Mouse (Mus musculus) right cerebral cortex, postnatal 14 days (tissue): ENCODE measurements at regions not wholly inside any gene's neighbourhood (a gene's known extent, or its start where the extent isn't known, plus 50 kb on each side); places are given as distances from the start of the nearest gene placed in this dataset.

Source experiments
- DNase-seq: peaks from one replicate; pipeline ENCODE4 v3.0.0; 2022

- DNase-seq, result no peak
These were observed 151.9 kb upstream of the Zmiz1 start for GRCm38 (mm10) chr14:25306961-25307654.

GRCm38 (mm10) chr14:25308051-25308450 is 150.9 kb upstream of the Zmiz1 start:
- DNase-seq, result no peak

- DNase-seq, result no peak
These were observed 148.3 kb upstream of the Zmiz1 start for GRCm38 (mm10) chr14:25310671-25311151.

- DNase-seq, result no peak
These were observed 147.5 kb upstream of the Zmiz1 start for GRCm38 (mm10) chr14:25311475-25311874.

- no peak for DNase-seq
These were observed 146.8 kb upstream of the Zmiz1 start for GRCm38 (mm10) chr14:25312135-25312534.

- DNase-seq, result peak; percentile 18
These were observed 146.1 kb upstream of the Zmiz1 start for GRCm38 (mm10) chr14:25312814-25313426.

GRCm38 (mm10) chr14:25313693-25314240 is 145.2 kb upstream of the Zmiz1 start:
- no peak for DNase-seq

- no peak for DNase-seq
These were observed 142.5 kb upstream of the Zmiz1 start for GRCm38 (mm10) chr14:25316491-25316890.

- peak; percentile 88 for DNase-seq
These were observed 141.1 kb upstream of the Zmiz1 start for GRCm38 (mm10) chr14:25317680-25318471.

GRCm38 (mm10) chr14:25318909-25319308 is 140.1 kb upstream of the Zmiz1 start:
- DNase-seq, result no peak

GRCm38 (mm10) chr14:25320141-25320540 is 138.8 kb upstream of the Zmiz1 start:
- DNase-seq, result no peak

GRCm38 (mm10) chr14:25323542-25324484 is 135.2 kb upstream of the Zmiz1 start:
- peak; percentile 5 for DNase-seq

GRCm38 (mm10) chr14:25325887-25326286 is 133.1 kb upstream of the Zmiz1 start:
- DNase-seq, result no peak

- no peak for DNase-seq
These were observed 130.8 kb upstream of the Zmiz1 start for GRCm38 (mm10) chr14:25328230-25328629.

- no peak for DNase-seq
These were observed 124.8 kb upstream of the Zmiz1 start for GRCm38 (mm10) chr14:25334186-25334585.

GRCm38 (mm10) chr14:25336875-25337274 is 122.1 kb upstream of the Zmiz1 start:
- DNase-seq, result no peak

- no peak for DNase-seq
These were observed 120.5 kb upstream of the Zmiz1 start for GRCm38 (mm10) chr14:25338404-25339051.

- no peak for DNase-seq
These were observed 118.1 kb upstream of the Zmiz1 start for GRCm38 (mm10) chr14:25340845-25341244.

GRCm38 (mm10) chr14:25341848-25342427 is 117.0 kb upstream of the Zmiz1 start:
- DNase-seq, result no peak

- DNase-seq, result no peak
These were observed 116.0 kb upstream of the Zmiz1 start for GRCm38 (mm10) chr14:25342865-25343565.

GRCm38 (mm10) chr14:25345995-25346394 is 113.0 kb upstream of the Zmiz1 start:
- no peak for DNase-seq
